Mouse (Mus musculus) midbrain, embryonic 10.5 days (tissue): ENCODE measurements around the gene Eddm3b. TPM values are rescaled to one million over a fixed set of nuclear protein-coding genes. Genes with fewer than 3 reads are reported as not detected.
"Not testable (repeated sequence)": the region's sequence is repeated elsewhere in the genome, so short reads cannot be mapped to it uniquely, and the experiment has no call there.

Source experiments
- DNase-seq: peaks from one replicate; pipeline ENCODE4 v3.0.0-alpha.2; 2017; ENCODE audit warnings: low spot score
- H3K27ac ChIP-seq: fragments of 300-500 bp; sonication (generic); replicated peaks from 2 replicates; pipeline ENCODE4 v1.5.1; 2016; ENCODE audit warnings: mild to moderate bottlenecking
- H3K27me3 ChIP-seq: fragments of 300-500 bp; sonication (generic); 2 replicates; pipeline ENCODE4 v1.6.1; 2016; ENCODE audit warnings: low read depth, mild to moderate bottlenecking; ENCODE audit not compliant: poor library complexity, severe bottlenecking
- H3K36me3 ChIP-seq: fragments of 300-500 bp; sonication (generic); 2 replicates; pipeline ENCODE4 v1.6.1; 2016; ENCODE audit warnings: mild to moderate bottlenecking, moderate library complexity
- H3K4me1 ChIP-seq: fragments of 300-500 bp; sonication (generic); 2 replicates; pipeline ENCODE4 v1.6.1; 2016
- H3K4me3 ChIP-seq: fragments of 300-500 bp; sonication (generic); 2 replicates; pipeline ENCODE4 v1.5.1; 2016; ENCODE audit warnings: mild to moderate bottlenecking, moderate library complexity
- H3K9me3 ChIP-seq: fragments of 300-500 bp; sonication (generic); replicated peaks from 2 replicates; pipeline ENCODE4 v1.6.1; 2016; ENCODE audit warnings: mild to moderate bottlenecking
- WGBS: fragments of 180-500 bp; shearing (Covaris S2); methylation state at CpG from one replicate; pipeline ENCODE4 v1.1.7; 2016; 5-methylcytosine and 5-hydroxymethylcytosine counted together
- polyA plus RNA-seq: library from polyadenylated mRNA; unstranded; fragments of >200 nt; fragmentation: Nextera tagmentation; extraction: Ambion mirVana; gene quantifications from 2 replicates; pipeline ENCODE4 v1.2.1, GENCODE M21; 2016

Eddm3b gene
- polyA plus RNA-seq, 1 experiment from 2014 or later, result 0.16 TPM

GRCm38 (mm10) chr14:51088970-51089673 is 25.1 kb upstream of the Eddm3b start:
- H3K27ac ChIP-seq, result peak overlapping the region; percentile 84
- WGBS, result under 1% methylated on average over 34 of the region's 34 CpGs
- peak; percentile 96 for DNase-seq

GRCm38 (mm10) chr14:51089674-51090076 is 24.6 kb upstream of the Eddm3b start:
- no peak for DNase-seq
- Histone ChIP-seq H3K27ac (peak overlapping the region; percentile 84), H3K27me3 (peaks cover 30% of the 10 kb centered on the region), H3K36me3 (no peaks in the 10 kb centered on the region), H3K4me3 (peak overlapping the region; percentile 67), H3K9me3 (no peaks in the 10 kb centered on the region), H3K4me1 (peaks cover 7% of the 10 kb centered on the region; the same call in 1 of the 2 replicates)
- under 1% methylated on average over 15 of the region's 15 CpGs for WGBS

More at GRCm38 (mm10) chr14:51088970-51089673, 25.1 kb upstream of the Eddm3b start:
- Histone ChIP-seq H3K27me3 (peaks cover 36% of the 10 kb centered on the region), H3K4me1 (peaks cover 9% of the 10 kb centered on the region), H3K9me3 (no peaks in the 10 kb centered on the region), H3K36me3 (no peaks in the 10 kb centered on the region), H3K4me3 (peak overlapping the region; percentile 67)

- no peaks in the 10 kb centered on the region for H3K9me3 ChIP-seq
- H3K4me3 ChIP-seq, result peak overlapping the region; percentile 67
- under 1% methylated on average over 27 of the region's 27 CpGs for WGBS
- DNase-seq, result peak; percentile 86
- peaks cover 25% of the 10 kb centered on the region for H3K27me3 ChIP-seq
- peaks cover 7% of the 10 kb centered on the region; the same call in 1 of the 2 replicates for H3K4me1 ChIP-seq
- peak overlapping the region; percentile 84 for H3K27ac ChIP-seq
- H3K36me3 ChIP-seq, result no peaks in the 10 kb centered on the region
Observed at GRCm38 (mm10) chr14:51090077-51090781, 24.0 kb upstream of the Eddm3b start.

GRCm38 (mm10) chr14:51090921-51091900 is 23.0 kb upstream of the Eddm3b start, which contains the start of the genes Rnase4 and Ang:
Gene Rnase4, plus strand, starts transcription at chr14:51091077.
Gene Ang, plus strand, starts transcription at chr14:51091150.
- DNase-seq, result peak; percentile 63
- H3K4me1 ChIP-seq, result peaks cover 7% of the 10 kb centered on the region; the same call in 1 of the 2 replicates
- WGBS, result 8% methylated on average over 33 of the region's 33 CpGs

GRCm38 (mm10) chr14:51092073-51092620 is 22.1 kb upstream of the Eddm3b start:
- Histone ChIP-seq H3K36me3 (no peaks in the 10 kb centered on the region), H3K27ac (no peak overlapping the region), H3K4me1 (peaks cover 7% of the 10 kb centered on the region; the same call in 1 of the 2 replicates), H3K9me3 (no peaks in the 10 kb centered on the region), H3K27me3 (peaks cover 11% of the 10 kb centered on the region), H3K4me3 (no peak overlapping the region)
- 56% methylated on average over 8 of the region's 8 CpGs for WGBS
- DNase-seq, result no peak

More at GRCm38 (mm10) chr14:51090921-51091900, 23.0 kb upstream of the Eddm3b start, which contains the start of the genes Rnase4 and Ang:
- Histone ChIP-seq H3K4me3 (peak within 1 kb of the TSS; percentile 67), H3K27ac (peak within 1 kb of the TSS; percentile 84), H3K36me3 (no peaks in the 10 kb centered on the region), H3K27me3 (peaks cover 18% of the 10 kb centered on the region), H3K9me3 (no peaks in the 10 kb centered on the region)

- H3K9me3 ChIP-seq, result no peaks in the 10 kb centered on the region
- 36% methylated on average over 3 of the region's 3 CpGs for WGBS
- H3K4me3 ChIP-seq, result no peak overlapping the region
- no peak for DNase-seq
- no peak overlapping the region for H3K27ac ChIP-seq
- no peaks in the 10 kb centered on the region for H3K36me3 ChIP-seq
- H3K4me1 ChIP-seq, result peaks cover 7% of the 10 kb centered on the region; the same call in 1 of the 2 replicates
- peaks cover 11% of the 10 kb centered on the region for H3K27me3 ChIP-seq
Observed at GRCm38 (mm10) chr14:51093496-51093895, 20.7 kb upstream of the Eddm3b start.

GRCm38 (mm10) chr14:51094096-51094875 is 19.9 kb upstream of the Eddm3b start:
- Histone ChIP-seq H3K36me3 (no peaks in the 10 kb centered on the region), H3K27me3 (peaks cover 11% of the 10 kb centered on the region), H3K4me3 (no peak overlapping the region), H3K4me1 (peaks cover 7% of the 10 kb centered on the region; the same call in 1 of the 2 replicates), H3K27ac (no peak overlapping the region), H3K9me3 (no peaks in the 10 kb centered on the region)
- no peak for DNase-seq
- WGBS, result 86% methylated on average over 5 of the region's 5 CpGs

GRCm38 (mm10) chr14:51094921-51095320 is 19.3 kb upstream of the Eddm3b start:
- Histone ChIP-seq H3K4me1 (peaks cover 7% of the 10 kb centered on the region; the same call in 1 of the 2 replicates), H3K4me3 (no peak overlapping the region), H3K27ac (no peak overlapping the region), H3K36me3 (no peaks in the 10 kb centered on the region), H3K27me3 (peaks cover 11% of the 10 kb centered on the region), H3K9me3 (no peaks in the 10 kb centered on the region)
- no peak for DNase-seq
- 69% methylated on average over 9 of the region's 9 CpGs for WGBS

GRCm38 (mm10) chr14:51095736-51096524 is 18.3 kb upstream of the Eddm3b start:
- WGBS, result 82% methylated on average over 9 of the region's 9 CpGs
- DNase-seq, result no peak
- no peaks in the 10 kb centered on the region for H3K36me3 ChIP-seq
- H3K27ac ChIP-seq, result no peak overlapping the region
- H3K4me3 ChIP-seq, result no peak overlapping the region
- H3K9me3 ChIP-seq, result no peaks in the 10 kb centered on the region
- peaks cover 5% of the 10 kb centered on the region; the same call in 1 of the 2 replicates for H3K4me1 ChIP-seq
- peaks cover 11% of the 10 kb centered on the region for H3K27me3 ChIP-seq

- not testable (repeated sequence) for H3K27ac ChIP-seq
Observed at GRCm38 (mm10) chr14:51098300-51098699, 15.9 kb upstream of the Eddm3b start.

GRCm38 (mm10) chr14:51098921-51099320 is 15.3 kb upstream of the Eddm3b start:
- Histone ChIP-seq H3K4me3 (no peak overlapping the region), H3K27me3 (no peaks in the 10 kb centered on the region), H3K4me1 (no peaks in the 10 kb centered on the region), H3K9me3 (no peaks in the 10 kb centered on the region), H3K36me3 (no peaks in the 10 kb centered on the region), H3K27ac (no peak overlapping the region)
- no peak for DNase-seq
- WGBS, result 94% methylated on average over 11 of the region's 11 CpGs

More at GRCm38 (mm10) chr14:51098300-51098699, 15.9 kb upstream of the Eddm3b start:
- not testable (repeated sequence) for H3K9me3 ChIP-seq, H3K4me1 ChIP-seq, H3K27me3 ChIP-seq, H3K36me3 ChIP-seq, H3K4me3 ChIP-seq
- WGBS, result 44% methylated on average over 1 of the region's 1 CpGs
- DNase-seq, result peak; percentile 31
